Mouse (Mus musculus) heart, embryonic 16.5 days (tissue): Measurements from ENCODE around the gene Dusp5. TPM values are rescaled to one million over a fixed set of nuclear protein-coding genes. Genes with fewer than 3 reads are reported as not detected.

Experiments used
- ATAC-seq: fragments of 200-750 bp; cut with Nextera tagmentation; replicated peaks from 2 replicates; pipeline ENCODE4 v1.8.0; 2017; ENCODE audit warnings: moderate number of reproducible peaks; ENCODE audit not compliant: insufficient read depth, low FRiP score; ENCODE audit errors: extremely low read depth
- H3K27ac ChIP-seq: fragments of 300-500 bp; sonication (generic); 2 replicates; pipeline ENCODE4 v1.5.1; 2014; ENCODE audit warnings: mild to moderate bottlenecking, low read length, control low read depth, moderate library complexity
- H3K27me3 ChIP-seq: fragments of 300-500 bp; sonication (generic); 2 replicates; pipeline ENCODE4 v1.6.1; 2014; ENCODE audit warnings: low read length, mixed read lengths; ENCODE audit not compliant: control insufficient read depth, insufficient read depth
- H3K36me3 ChIP-seq: fragments of 300-500 bp; sonication (generic); 2 replicates; pipeline ENCODE4 v1.6.1; 2014; ENCODE audit not compliant: control insufficient read depth, insufficient read depth
- H3K4me1 ChIP-seq: fragments of 300-500 bp; sonication (generic); 2 replicates; pipeline ENCODE4 v1.6.1; 2014; ENCODE audit warnings: low read length, mixed read lengths; ENCODE audit not compliant: control insufficient read depth, insufficient read depth
- H3K4me2 ChIP-seq: fragments of 300-500 bp; sonication (generic); 2 replicates; pipeline ENCODE4 v1.6.1; 2014; ENCODE audit warnings: low read depth, mild to moderate bottlenecking, control low read depth, low read length
- H3K4me3 ChIP-seq: fragments of 300-500 bp; sonication (generic); 2 replicates; pipeline ENCODE4 v1.5.1; 2014; ENCODE audit warnings: mild to moderate bottlenecking, control low read depth, low read length
- H3K9ac ChIP-seq: fragments of 300-500 bp; sonication (generic); 2 replicates; pipeline ENCODE4 v1.6.1; 2014; ENCODE audit warnings: low read length, control low read depth
- H3K9me3 ChIP-seq: fragments of 300-500 bp; sonication (generic); replicated peaks from 2 replicates; pipeline ENCODE4 v1.6.1; 2016; ENCODE audit warnings: low read length; ENCODE audit not compliant: control insufficient read depth
- WGBS: fragments of 180-500 bp; shearing (Covaris S2); extraction: QIAGEN DNeasy Blood & Tissue Kit; methylation state at CpG from one replicate; pipeline ENCODE4 v1.1.7; 2014; 5-methylcytosine and 5-hydroxymethylcytosine counted together
- polyA plus RNA-seq: library from polyadenylated mRNA; unstranded; fragments of >200 nt; fragmentation: Nextera tagmentation; extraction: Ambion mirVana; gene quantifications from 2 replicates; pipeline ENCODE4 v1.2.1, GENCODE M21; 2015

Dusp5 gene
- polyA plus RNA-seq, 1 experiment from 2014 or later: 11.5 TPM

- Histone ChIP-seq H3K27me3 (no peaks in the 10 kb centered on the region), H3K4me1 (peaks cover 35% of the 10 kb centered on the region), H3K4me3 (no peak overlapping the region), H3K27ac (no peak overlapping the region), H3K36me3 (peaks cover 3% of the 10 kb centered on the region; the same call in 1 of the 2 replicates), H3K9ac (no peak overlapping the region), H3K4me2 (no peak overlapping the region), H3K9me3 (no peaks in the 10 kb centered on the region)
- 65% methylated on average over 7 of the region's 7 CpGs for WGBS
- ATAC-seq: no peak
Measured at GRCm38 (mm10) chr19:53534757-53535410, 6.0 kb downstream of the Dusp5 start.

GRCm38 (mm10) chr19:53535421-53535820, 6.5 kb downstream of the Dusp5 start:
- Histone ChIP-seq H3K4me2 (no peak overlapping the region), H3K4me1 (peaks cover 30% of the 10 kb centered on the region), H3K9ac (no peak overlapping the region), H3K4me3 (no peak overlapping the region), H3K27me3 (no peaks in the 10 kb centered on the region), H3K36me3 (peaks cover 5% of the 10 kb centered on the region; the same call in 1 of the 2 replicates), H3K27ac (no peak overlapping the region), H3K9me3 (no peaks in the 10 kb centered on the region)
- WGBS: 76% methylated on average over 6 of the region's 6 CpGs
- ATAC-seq: no peak

GRCm38 (mm10) chr19:53536251-53536650, 7.3 kb downstream of the Dusp5 start:
- H3K9me3 ChIP-seq: no peaks in the 10 kb centered on the region
- no peaks in the 10 kb centered on the region for H3K27me3 ChIP-seq
- peak overlapping the region; percentile 25; the same call in 1 of the 2 replicates for H3K27ac ChIP-seq
- H3K4me3 ChIP-seq: no peak overlapping the region
- no peak overlapping the region for H3K4me2 ChIP-seq
- no peak overlapping the region for H3K9ac ChIP-seq
- peaks cover 22% of the 10 kb centered on the region for H3K4me1 ChIP-seq
- WGBS: 84% methylated on average over 6 of the region's 6 CpGs
- no peak for ATAC-seq
- peaks cover 12% of the 10 kb centered on the region; the same call in 1 of the 2 replicates for H3K36me3 ChIP-seq

GRCm38 (mm10) chr19:53536731-53537666, 8.1 kb downstream of the Dusp5 start:
- WGBS: 77% methylated on average over 17 of the region's 17 CpGs
- no peak; the same call in 1 of the 2 replicates for ATAC-seq
- H3K27me3 ChIP-seq: no peaks in the 10 kb centered on the region
- H3K4me2 ChIP-seq: no peak overlapping the region
- H3K4me3 ChIP-seq: no peak overlapping the region
- H3K27ac ChIP-seq: peak overlapping the region; percentile 25; the same call in 1 of the 2 replicates
- peaks cover 19% of the 10 kb centered on the region; the same call in 1 of the 2 replicates for H3K36me3 ChIP-seq
- no peaks in the 10 kb centered on the region for H3K9me3 ChIP-seq
- H3K4me1 ChIP-seq: peaks cover 15% of the 10 kb centered on the region
- no peak overlapping the region for H3K9ac ChIP-seq

- no peak overlapping the region for H3K9ac ChIP-seq
- no peak overlapping the region for H3K4me3 ChIP-seq
- no peaks in the 10 kb centered on the region for H3K9me3 ChIP-seq
- WGBS: 64% methylated on average over 11 of the region's 11 CpGs
- ATAC-seq: no peak
- no peak overlapping the region for H3K27ac ChIP-seq
- peaks cover 20% of the 10 kb centered on the region; the same call in 1 of the 2 replicates for H3K36me3 ChIP-seq
- no peaks in the 10 kb centered on the region for H3K27me3 ChIP-seq
- H3K4me1 ChIP-seq: peaks cover 7% of the 10 kb centered on the region; the same call in 1 of the 2 replicates
- no peak overlapping the region for H3K4me2 ChIP-seq
Measured at GRCm38 (mm10) chr19:53538024-53538423, 9.1 kb downstream of the Dusp5 start.

GRCm38 (mm10) chr19:53538796-53539195, 9.9 kb downstream of the Dusp5 start:
- Histone ChIP-seq H3K36me3 (peaks cover 20% of the 10 kb centered on the region; the same call in 1 of the 2 replicates), H3K9me3 (no peaks in the 10 kb centered on the region), H3K27me3 (no peaks in the 10 kb centered on the region), H3K27ac (no peak overlapping the region), H3K4me3 (no peak overlapping the region), H3K9ac (no peak overlapping the region), H3K4me2 (no peak overlapping the region), H3K4me1 (peaks cover 7% of the 10 kb centered on the region; the same call in 1 of the 2 replicates)
- 60% methylated on average over 5 of the region's 5 CpGs for WGBS
- no peak for ATAC-seq

GRCm38 (mm10) chr19:53539296-53539695, 10.4 kb downstream of the Dusp5 start:
- peaks cover 20% of the 10 kb centered on the region; the same call in 1 of the 2 replicates for H3K36me3 ChIP-seq
- 79% methylated on average over 3 of the region's 3 CpGs for WGBS
- no peak overlapping the region for H3K4me3 ChIP-seq
- no peaks in the 10 kb centered on the region for H3K9me3 ChIP-seq
- H3K27me3 ChIP-seq: no peaks in the 10 kb centered on the region
- no peak overlapping the region for H3K4me2 ChIP-seq
- H3K9ac ChIP-seq: no peak overlapping the region
- no peak overlapping the region for H3K27ac ChIP-seq
- peaks cover 7% of the 10 kb centered on the region; the same call in 1 of the 2 replicates for H3K4me1 ChIP-seq
- ATAC-seq: no peak

- peaks cover 17% of the 10 kb centered on the region; the same call in 1 of the 2 replicates for H3K36me3 ChIP-seq
- no peak overlapping the region for H3K27ac ChIP-seq
- no peaks in the 10 kb centered on the region for H3K9me3 ChIP-seq
- 30% methylated on average over 5 of the region's 5 CpGs for WGBS
- H3K4me1 ChIP-seq: peaks cover 4% of the 10 kb centered on the region; the same call in 1 of the 2 replicates
- ATAC-seq: no peak
- no peak overlapping the region for H3K4me2 ChIP-seq
- H3K9ac ChIP-seq: no peak overlapping the region
- H3K27me3 ChIP-seq: no peaks in the 10 kb centered on the region
- no peak overlapping the region for H3K4me3 ChIP-seq
Measured at GRCm38 (mm10) chr19:53543602-53544001, 14.7 kb downstream of the Dusp5 start.
